ENCODE assay signal across 8 mouse cellular contexts in genomic region chr12:59219325-59220225, GRCm38 (mm10). TPM values are rescaled to one million over a fixed set of nuclear protein-coding genes. Genes with fewer than 3 reads are reported as not detected.
DNase-seq lines count a peak whose midpoint lies in the region; ATAC-seq and TF ChIP-seq lines count a peak whose summit lies in the region.

TSS of gene Fbxo33 (minus strand) at chr12:59219725.

- peaks cover 36% of the 10 kb centered on the region for H3K4me1 ChIP-seq in G1E (ENCODE audit: insufficient read depth, low read depth, low read length)
- peaks cover 26% of the 10 kb centered on the region for H3K4me1 ChIP-seq in forebrain, embryonic 16.5 days (replicated peaks; ENCODE audit: control insufficient read depth, insufficient read depth, low read length)
- peaks cover 5% of the 10 kb centered on the region; the same call in 1 of the 2 replicates for H3K4me1 ChIP-seq in lung, embryonic 14.5 days (ENCODE audit: insufficient read depth)
- H3K4me1 ChIP-seq in olfactory bulb, adult 2 months (ENCODE audit: control insufficient read depth, insufficient read depth, low read length), result peaks cover 7% of the 10 kb centered on the region
- H3K4me1 ChIP-seq in thymus, adult 2 months (replicated peaks; ENCODE audit: control insufficient read depth, insufficient read depth, low read length), result peaks cover 8% of the 10 kb centered on the region

- WGBS in forebrain, embryonic 16.5 days, result under 1% methylated on average over 109 of the region's 109 CpGs
- under 1% methylated on average over 102 of the region's 109 CpGs for WGBS in lung, embryonic 14.5 days
- 1% methylated on average over 109 of the region's 109 CpGs for WGBS in olfactory bulb, adult 2 months
- 1% methylated on average over 109 of the region's 109 CpGs for WGBS in thymus, adult 2 months

- peak within 1 kb of the TSS; percentile 91 for H3K9ac ChIP-seq in forebrain, embryonic 16.5 days (replicated peaks; ENCODE audit: low read depth, low read length)
- H3K9ac ChIP-seq in lung, embryonic 14.5 days, result peak within 1 kb of the TSS; percentile 77

- H3K36me3 ChIP-seq in G1E (replicated peaks), result peaks cover 13% of the 10 kb centered on the region
- H3K36me3 ChIP-seq in forebrain, embryonic 16.5 days (ENCODE audit: control insufficient read depth, insufficient read depth), result no peaks in the 10 kb centered on the region
- no peaks in the 10 kb centered on the region for H3K36me3 ChIP-seq in lung, embryonic 14.5 days (ENCODE audit: insufficient read depth)
- H3K36me3 ChIP-seq in thymus, adult 2 months (ENCODE audit: control insufficient read depth, insufficient read depth, low read length), result no peaks in the 10 kb centered on the region

- peak within 1 kb of the TSS; percentile 98 for H3K4me3 ChIP-seq in G1E (ENCODE audit: low read depth, low read length)
- peak within 1 kb of the TSS; percentile 99 for H3K4me3 ChIP-seq in forebrain, embryonic 16.5 days (replicated peaks; ENCODE audit: low read length)
- peak within 1 kb of the TSS; percentile 97 for H3K4me3 ChIP-seq in layer of hippocampus, adult 2 months
- peak within 1 kb of the TSS; percentile 88 for H3K4me3 ChIP-seq in lung, embryonic 14.5 days (ENCODE audit: low read depth, low read length)
- H3K4me3 ChIP-seq in olfactory bulb, adult 2 months (ENCODE audit: insufficient read depth, low read depth, low read length), result peak within 1 kb of the TSS; percentile 66
- H3K4me3 ChIP-seq in thymus, adult 2 months (ENCODE audit: control insufficient read depth, insufficient read depth, low read length), result peak within 1 kb of the TSS; percentile 68

- no peaks in the 10 kb centered on the region for H3K27me3 ChIP-seq in G1E (ENCODE audit: insufficient read depth, low read length)
- H3K27me3 ChIP-seq in forebrain, embryonic 16.5 days (replicated peaks; ENCODE audit: control insufficient read depth, insufficient read depth, low read length), result no peaks in the 10 kb centered on the region
- no peaks in the 10 kb centered on the region for H3K27me3 ChIP-seq in lung, embryonic 14.5 days (ENCODE audit: insufficient read depth, low read length)
- H3K27me3 ChIP-seq in thymus, adult 2 months (ENCODE audit: control insufficient read depth, insufficient read depth, low read length), result no peaks in the 10 kb centered on the region

- intact Hi-C loops in heart, postnatal 36 days (cut with DNase I), result loop anchor here (2.0 to 5.0 kb wide), 3 partner anchors 89 to 207 kb away; partner anchors contain the start of genes Gemin2, Pnn and Sec23a

- H3K9me3 ChIP-seq in G1E (replicated peaks), result no peaks in the 10 kb centered on the region
- no peaks in the 10 kb centered on the region for H3K9me3 ChIP-seq in forebrain, embryonic 16.5 days (ENCODE audit: control insufficient read depth, low read length)
- H3K9me3 ChIP-seq in lung, embryonic 14.5 days (ENCODE audit: low read depth, low read length), result no peaks in the 10 kb centered on the region

- peak; percentile 84 for ATAC-seq in G1E (ENCODE audit: extremely low read depth, insufficient number of reproducible peaks, low FRiP score, poor library complexity, severe bottlenecking)
- ATAC-seq in forebrain, embryonic 16.5 days, result peak; percentile 97
- ATAC-seq in lung, embryonic 14.5 days (ENCODE audit: insufficient read depth), result peak; percentile 97

- peak; percentile 99 for DNase-seq in G1E (ENCODE audit: low spot score)
- DNase-seq in cerebellum, adult 18-20 months, result peak; percentile 96
- peak; percentile 96 to 97 for DNase-seq in heart, postnatal 36 days
- peak; percentile 97 for DNase-seq in layer of hippocampus, adult 2 months (ENCODE audit: low spot score in 2 of 2)
- peak; percentile 98 for DNase-seq in lung, embryonic 14.5 days
- peak; percentile 94 for DNase-seq in thymus, adult 2 months

- peak within 1 kb of the TSS; percentile 62 for H3K4me2 ChIP-seq in forebrain, embryonic 16.5 days (ENCODE audit: low read length)
- peak within 1 kb of the TSS; percentile 86 for H3K4me2 ChIP-seq in lung, embryonic 14.5 days

- H3K27ac ChIP-seq in forebrain, embryonic 16.5 days (ENCODE audit: low read length), result peak within 1 kb of the TSS; percentile 97
- H3K27ac ChIP-seq in layer of hippocampus, adult 2 months, result peak within 1 kb of the TSS; percentile 99
- peak within 1 kb of the TSS; percentile 96 for H3K27ac ChIP-seq in lung, embryonic 14.5 days (ENCODE audit: low read depth)
- H3K27ac ChIP-seq in olfactory bulb, adult 2 months (ENCODE audit: insufficient read depth, low read depth, low read length), result peak within 1 kb of the TSS; percentile 98
- peak within 1 kb of the TSS; percentile 57 for H3K27ac ChIP-seq in thymus, adult 2 months (ENCODE audit: control insufficient read depth, insufficient read depth, low read length)

- no peak for TF ChIP-seq CTCF in G1E (IDR thresholded peaks at IDR 0.05; ENCODE audit: low read depth, low read length)
- peak; percentile 74 for TF ChIP-seq CTCF in layer of hippocampus, adult 2 months (conservative IDR thresholded peaks at IDR 0.05)
- peak; percentile 69 for TF ChIP-seq CTCF in lung, embryonic 14.5 days (IDR thresholded peaks at IDR 0.05; ENCODE audit: low read depth)
- TF ChIP-seq CTCF in olfactory bulb, adult 2 months (IDR thresholded peaks at IDR 0.05; ENCODE audit: insufficient read depth, low read depth, low read length), result peak; percentile 53; the same call in 1 of the 2 replicates
- peak; percentile 58; the same call in 1 of the 2 replicates for TF ChIP-seq CTCF in thymus, adult 2 months (IDR thresholded peaks at IDR 0.05; ENCODE audit: borderline replicate concordance, control insufficient read depth, extremely low read depth, insufficient read depth, low read length, poor library complexity)

- peak; percentile 69 for TF ChIP-seq POLR2A in olfactory bulb, adult 2 months (IDR thresholded peaks at IDR 0.05; ENCODE audit: insufficient read depth, low read depth, low read length)
- peak; percentile 52 for TF ChIP-seq POLR2A in thymus, adult 2 months (IDR thresholded peaks at IDR 0.05; ENCODE audit: control insufficient read depth, extremely low read depth, insufficient read depth, low read length, poor library complexity)

RNA-seq across cellular contexts. Expression of gene Fbxo33, which starts in this region (rescaled TPM):
- total RNA-seq in G1E (2014; fragmentation: Nextera tagmentation) (29.1 and 31.2 TPM in 2 replicates), G1E (2017) (37.4 and 37.5 TPM in 2 replicates)
- 6.1 and 9.1 TPM in 2 replicates for polyA plus RNA-seq in G1E (2012)
- 9.2 and 9.8 TPM in 2 replicates for polyA plus RNA-seq in forebrain, embryonic 16.5 days (2015; fragmentation: Nextera tagmentation; extraction: Ambion mirVana)
- 10 to 100 TPM in 1 of 2 experiments, 1 to 10 TPM in 1; 9.0 to 10.7 TPM for total RNA-seq in heart, postnatal 36 days (2021)
- 10 to 100 TPM; 55.9 to 61.1 TPM for total RNA-seq in layer of hippocampus, adult 2 months (2021)
- 8.2 and 10.4 TPM in 2 replicates for polyA plus RNA-seq in lung, embryonic 14.5 days (2014; fragmentation: Nextera tagmentation; extraction: Ambion mirVana)
- not detected in 2 replicates for polyA plus RNA-seq in olfactory bulb, adult 2 months (2012; ENCODE audit: insufficient read depth, insufficient read length, low replicate concordance, missing spikeins)
- polyA plus RNA-seq in thymus, adult 2 months (2012; rRNA removed), result 11.4 and 18.6 TPM in 2 replicates

Comparison
In these comparisons a context has a peak if more than half of its experiments do, and no peak if none do; other contexts are left out.
1. Peak in every context shown above with its lines: DNase-seq, ATAC-seq, H3K4me3 ChIP-seq and H3K27ac ChIP-seq.